Mouse (Mus musculus) heart, adult 2 months (tissue): ENCODE measurements around the gene Alyref. TPM values are rescaled to one million over a fixed set of nuclear protein-coding genes. Genes with fewer than 3 reads are reported as not detected.
A peak's percentile ranks its signal among the peaks of the same experiment; 100 is the strongest.

Experiments
- DNase-seq, 2 experiments: peaks; one replicate each; pipeline ENCODE4 v3.0.0; 2021
- H3K27ac ChIP-seq: fragments of 200-600 bp; 2 replicates; pipeline ENCODE4 v1.8.1; 2022
- H3K27me3 ChIP-seq: fragments of 200-500 bp; 2 replicates; pipeline ENCODE4 v1.6.1; 2012; ENCODE audit warnings: mild to moderate bottlenecking, low read length, inconsistent platforms, mixed read lengths; ENCODE audit not compliant: control insufficient read depth, insufficient read depth
- H3K36me3 ChIP-seq: fragments of 200-500 bp; 2 replicates; pipeline ENCODE4 v1.6.1; 2012; ENCODE audit warnings: low read length, inconsistent platforms; ENCODE audit not compliant: control insufficient read depth, insufficient read depth
- H3K4me1 ChIP-seq: fragments of 200-500 bp; 2 replicates; pipeline ENCODE4 v1.6.1; 2011; ENCODE audit warnings: low read length; ENCODE audit not compliant: control insufficient read depth, insufficient read depth
- H3K4me3 ChIP-seq: fragments of 200-600 bp; 2 replicates; pipeline ENCODE4 v1.8.1; 2022
- H3K79me2 ChIP-seq: fragments of 200-500 bp; replicated peaks from 2 replicates; pipeline ENCODE4 v1.6.1; 2012; ENCODE audit warnings: mild to moderate bottlenecking, inconsistent platforms, low read length, moderate library complexity, mixed read lengths; ENCODE audit not compliant: control insufficient read depth, insufficient read depth
- H3K9ac ChIP-seq: fragments of 200-500 bp; 2 replicates; pipeline ENCODE4 v1.6.1; 2012; ENCODE audit warnings: low read depth, mild to moderate bottlenecking, control low read depth, inconsistent platforms, low read length, mixed read lengths
- CTCF ChIP-seq: fragments of 200-600 bp; IDR thresholded peaks from 2 replicates; pipeline ENCODE4 v1.8.1; 2022; ENCODE audit warnings: antibody characterized with exemption, mild to moderate bottlenecking, moderate library complexity
- EP300 ChIP-seq: fragments of 200-500 bp; IDR thresholded peaks from 2 replicates; pipeline ENCODE4 v1.6.1; 2011; ENCODE audit warnings: low read depth, low read length, control low read depth; ENCODE audit not compliant: insufficient read depth
- POLR2A ChIP-seq: fragments of 200-500 bp; IDR thresholded peaks from 2 replicates; pipeline ENCODE4 v1.6.1; 2011; ENCODE audit warnings: mild to moderate bottlenecking, low read depth, low read length, control low read depth; ENCODE audit not compliant: insufficient read depth
- whole genome bisulfite sequencing: fragments of 180-500 bp; shearing (Covaris S2); methylation state at CpG from one replicate; pipeline ENCODE4 v1.1.7; 2018; 5-methylcytosine and 5-hydroxymethylcytosine counted together
- intact Hi-C: fragments of 180-260 bp; cut with DNase I; formaldehyde crosslinking; loops from one replicate; pipeline ENCODE4 v1.15.1; 2025
- polyA plus RNA-seq: library from polyadenylated mRNA; depleted of rRNA; stranded (reverse); fragments of >200 nt; gene quantifications from 2 replicates; pipeline ENCODE4 v1.2.3, GENCODE M21; 2012
- total RNA-seq, 2 experiments: library from RNA; stranded (reverse); gene quantifications; 2 replicates each; pipeline ENCODE4 v1.2.3; 2021

Gene Alyref
- total and polyA plus RNA-seq, 3 experiments = 13.6 to 52.0 (median 48.7) TPM

GRCm38 (mm10) chr11:120627468-120628300 lies 29.5 kb upstream of the Alyref start:
- H3K36me3 ChIP-seq = no peaks in the 10 kb centered on the region
- intact Hi-C loops = no loop called here
- H3K27ac ChIP-seq = no peak overlapping the region
- H3K4me1 ChIP-seq = peaks cover 24% of the 10 kb centered on the region
- TF ChIP-seq EP300 (no peak), CTCF (no peak), POLR2A (no peak)
- peaks cover 5% of the 10 kb centered on the region; the same call in 1 of the 2 replicates for H3K79me2 ChIP-seq
- H3K4me3 ChIP-seq = no peak overlapping the region
- H3K27me3 ChIP-seq = no peaks in the 10 kb centered on the region
- H3K9ac ChIP-seq = no peak overlapping the region
- 80% methylated on average over 22 of the region's 22 CpGs for WGBS
- DNase-seq = peak in 1 of 2 experiments; percentile 47

- intact Hi-C loops = no loop called here
- H3K9ac ChIP-seq = no peak overlapping the region
- H3K79me2 ChIP-seq = peaks cover 5% of the 10 kb centered on the region; the same call in 1 of the 2 replicates
- no peaks in the 10 kb centered on the region for H3K36me3 ChIP-seq
- H3K4me3 ChIP-seq = no peak overlapping the region
- H3K27me3 ChIP-seq = no peaks in the 10 kb centered on the region
- H3K27ac ChIP-seq = no peak overlapping the region
- no peak for TF ChIP-seq EP300
- no peak for TF ChIP-seq POLR2A
- TF ChIP-seq CTCF = no peak
- DNase-seq = no peak
- WGBS = 86% methylated on average over 11 of the region's 11 CpGs
- H3K4me1 ChIP-seq = peaks cover 23% of the 10 kb centered on the region
Measured at GRCm38 (mm10) chr11:120626785-120627467, 28.8 kb upstream of the Alyref start.

- Histone ChIP-seq H3K9ac (peak within 1 kb of the TSS; percentile 74), H3K27ac (peak within 1 kb of the TSS; percentile 78), H3K36me3 (no peaks in the 10 kb centered on the region), H3K4me1 (peaks cover 12% of the 10 kb centered on the region), H3K4me3 (peak within 1 kb of the TSS; percentile 70), H3K27me3 (no peaks in the 10 kb centered on the region), H3K79me2 (peaks cover 5% of the 10 kb centered on the region; the same call in 1 of the 2 replicates)
- WGBS = 8% methylated on average over 5 of the region's 5 CpGs
- TF ChIP-seq EP300 (no peak), POLR2A (no peak), CTCF (no peak)
- intact Hi-C loops = loop anchor here (2.0 kb wide), 1 partner anchor 88 kb away; the partner anchor contains the start of genes Cenpx and Lrrc45
- DNase-seq = no peak
Measured at GRCm38 (mm10) chr11:120625152-120625775, 27.1 kb upstream of the Alyref start, which contains the start of gene Sirt7. Gene Sirt7, minus strand, starts transcription at chr11:120625240.

- Histone ChIP-seq H3K27me3 (no peaks in the 10 kb centered on the region), H3K9ac (peak overlapping the region; percentile 74), H3K27ac (peak overlapping the region; percentile 78), H3K36me3 (no peaks in the 10 kb centered on the region), H3K79me2 (peaks cover 5% of the 10 kb centered on the region; the same call in 1 of the 2 replicates), H3K4me3 (peak overlapping the region; percentile 70), H3K4me1 (peaks cover 8% of the 10 kb centered on the region)
- WGBS = under 1% methylated on average over 53 of the region's 53 CpGs
- TF ChIP-seq POLR2A (peak; percentile 81), EP300 (peak; percentile 38; the same call in 1 of the 2 replicates), CTCF (no peak)
- intact Hi-C loops = loop anchor here (2.0 kb wide), 1 partner anchor 88 kb away; the partner anchor contains the start of genes Cenpx and Lrrc45
- peak; percentile 90 to 91 for DNase-seq
Measured at GRCm38 (mm10) chr11:120624680-120625111, 26.5 kb upstream of the Alyref start.

GRCm38 (mm10) chr11:120623961-120624679 lies 26.0 kb upstream of the Alyref start:
- H3K27ac ChIP-seq = peak overlapping the region; percentile 78
- H3K9ac ChIP-seq = peak overlapping the region; percentile 74
- H3K4me3 ChIP-seq = peak overlapping the region; percentile 70
- no peaks in the 10 kb centered on the region for H3K36me3 ChIP-seq
- intact Hi-C loops = loop anchor here (2.0 kb wide), 1 partner anchor 89 kb away; the partner anchor contains the start of genes Cenpx and Lrrc45
- peaks cover 5% of the 10 kb centered on the region for H3K4me1 ChIP-seq
- TF ChIP-seq CTCF = peak; percentile 76
- no peak for TF ChIP-seq EP300
- TF ChIP-seq POLR2A = no peak
- no peaks in the 10 kb centered on the region for H3K27me3 ChIP-seq
- WGBS = 12% methylated on average over 30 of the region's 30 CpGs
- peak; percentile 75 for DNase-seq
- H3K79me2 ChIP-seq = peaks cover 5% of the 10 kb centered on the region; the same call in 1 of the 2 replicates
